Mouse (Mus musculus): ENCODE results near the gene Mthfd1.
A peak's percentile ranks its signal among the peaks of the same experiment; 100 is the strongest.

The Mthfd1 gene

DNA sequence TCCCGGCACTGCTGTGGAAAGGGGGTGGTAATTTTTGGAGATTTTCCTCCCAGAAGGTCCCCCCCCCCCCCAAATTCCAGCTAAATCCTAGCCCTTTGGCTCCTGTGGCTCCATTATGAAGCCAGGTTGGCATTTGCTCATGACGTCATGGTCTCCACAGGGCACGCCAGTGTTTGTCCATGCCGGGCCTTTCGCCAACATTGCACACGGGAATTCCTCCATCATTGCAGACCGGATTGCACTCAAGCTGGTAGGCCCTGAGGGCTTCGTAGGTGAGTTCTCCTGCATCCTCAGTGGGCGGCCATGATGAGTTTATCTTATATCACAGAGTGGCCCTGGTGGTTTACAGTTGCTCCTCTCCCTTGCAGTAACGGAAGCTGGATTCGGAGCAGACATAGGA is 48.4 kb downstream of the Mthfd1 start:
- no peak for DNase-seq (ENCODE audit: low read depth, low spot score)

- no peak for DNase-seq (ENCODE audit: low read depth, low spot score)
Measured at GRCm38 (mm10) chr12:76304199-76304598, 49.1 kb downstream of the Mthfd1 start.

DNA sequence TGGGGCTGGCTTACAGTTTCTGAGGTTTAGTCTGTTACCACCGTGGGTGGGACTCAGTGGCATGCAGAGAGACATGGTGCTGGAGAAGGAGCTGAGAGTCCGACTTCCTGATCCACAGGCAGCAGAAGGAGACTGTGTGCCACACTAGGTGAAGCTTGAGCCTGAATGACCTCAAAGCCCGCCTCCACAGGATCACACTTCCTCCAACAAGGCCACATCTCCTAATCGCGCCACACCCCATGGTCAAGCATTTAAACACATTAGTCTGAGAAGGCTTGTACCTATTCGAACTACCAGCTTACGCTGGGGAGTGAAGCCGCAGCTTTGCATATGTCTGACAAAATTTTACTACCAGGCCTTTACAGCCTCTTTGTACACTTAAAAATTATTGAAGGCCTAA is 50.0 kb downstream of the Mthfd1 start:
- no peak for DNase-seq (ENCODE audit: low read depth, low spot score)

DNA sequence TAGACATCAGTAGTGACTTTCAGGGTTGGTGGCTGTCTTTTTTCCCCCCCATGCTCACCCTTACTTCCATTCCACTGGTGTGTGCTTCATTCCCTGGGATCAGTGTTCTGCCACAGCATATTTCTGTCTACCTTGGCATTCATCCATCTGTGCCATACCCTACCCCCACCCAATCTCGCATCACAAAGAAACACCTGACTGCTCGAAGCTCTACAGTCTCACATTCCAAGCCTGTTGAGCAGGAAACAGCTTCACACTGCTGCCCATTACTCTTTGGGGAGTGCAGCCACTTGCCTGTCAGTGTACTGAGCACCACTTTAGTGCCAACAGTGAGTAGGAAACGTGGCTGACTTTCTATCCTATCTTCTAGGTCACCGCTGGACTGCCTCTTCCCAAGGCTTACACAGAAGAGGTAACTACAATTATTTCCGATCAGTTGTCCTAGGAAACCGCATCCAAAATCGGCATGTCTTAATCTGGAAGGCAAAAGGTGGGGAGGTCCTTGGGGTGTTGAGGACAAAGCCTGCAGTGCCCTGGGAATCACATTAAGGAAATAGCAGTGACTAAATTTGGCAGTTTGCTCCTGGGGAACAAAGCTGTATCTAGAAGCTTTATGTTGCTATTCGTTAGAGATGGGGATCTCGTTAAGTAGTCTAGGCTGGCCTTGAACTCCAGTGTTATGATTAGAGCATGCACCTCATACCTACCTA is 51.9 kb downstream of the Mthfd1 start:
- DNase-seq (ENCODE audit: low read depth, low spot score), result no peak

- no peak for DNase-seq (ENCODE audit: low read depth, low spot score)
Measured at GRCm38 (mm10) chr12:76307964-76308363, 52.9 kb downstream of the Mthfd1 start.

DNA sequence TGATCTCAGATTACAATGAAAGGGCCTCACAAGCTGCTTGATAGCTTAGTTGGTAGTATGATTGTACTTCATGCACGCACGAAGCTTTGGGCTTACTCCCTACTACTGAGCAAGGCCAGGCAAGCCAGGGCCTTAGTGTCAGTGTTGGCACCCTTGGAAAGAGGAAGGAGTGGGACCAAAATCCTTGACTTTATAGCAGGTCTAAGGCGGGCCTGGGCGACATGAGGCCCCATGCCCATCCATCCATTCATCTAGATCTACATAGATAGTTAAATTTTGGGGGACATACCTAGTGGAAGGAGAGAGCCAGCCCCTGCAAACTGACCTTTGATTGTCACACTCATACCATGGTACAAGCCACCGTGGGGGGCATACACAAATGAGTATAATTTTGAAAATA is 53.3 kb downstream of the Mthfd1 start:
- no peak for DNase-seq (ENCODE audit: low read depth, low spot score)

- no peak for DNase-seq (ENCODE audit: low read depth, low spot score)
Measured at GRCm38 (mm10) chr12:76310007-76310406, 54.9 kb downstream of the Mthfd1 start.

DNA sequence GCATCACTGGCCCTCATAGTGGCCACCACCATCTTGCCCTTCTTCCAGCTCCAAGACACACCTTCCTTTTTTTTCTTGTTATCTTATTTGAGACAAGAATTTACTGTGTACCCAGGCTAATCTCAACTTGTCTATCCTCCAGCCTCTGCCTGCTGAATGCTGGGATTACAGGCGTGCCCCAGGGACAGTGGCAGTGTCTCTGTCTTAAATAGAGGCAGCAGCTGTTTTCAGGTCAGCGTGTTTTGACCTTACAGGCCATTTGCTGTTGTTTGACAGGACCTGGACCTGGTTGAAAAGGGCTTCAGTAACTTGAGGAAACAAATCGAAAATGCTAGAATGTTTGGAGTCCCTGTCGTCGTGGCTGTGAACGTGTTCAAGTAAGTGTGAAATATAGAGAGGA is 55.5 kb downstream of the Mthfd1 start:
- no peak for DNase-seq (ENCODE audit: low read depth, low spot score)

GRCm38 (mm10) chr12:76311227-76311626 is 56.1 kb downstream of the Mthfd1 start:
- no peak for DNase-seq (ENCODE audit: low read depth, low spot score)

DNA sequence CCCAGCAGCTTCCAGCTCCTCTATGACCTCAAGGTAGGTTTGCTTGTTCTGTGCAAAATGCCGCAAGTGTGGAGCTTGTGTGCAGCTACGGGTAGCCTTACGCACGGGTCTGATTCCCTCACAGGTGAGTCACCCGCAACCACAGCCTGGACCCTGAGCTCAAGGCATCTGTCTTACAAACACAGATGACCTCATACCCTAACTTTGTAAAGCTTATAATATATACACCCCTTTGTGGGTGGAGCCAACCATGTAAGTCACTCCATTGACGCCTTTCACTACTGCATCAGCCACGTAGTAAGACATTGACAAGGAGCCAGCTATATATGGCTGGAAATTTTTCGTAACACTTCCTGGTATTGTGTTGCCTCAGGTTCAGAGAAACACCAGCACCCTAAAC is 56.9 kb downstream of the Mthfd1 start:
- DNase-seq (ENCODE audit: low read depth, low spot score), result no peak

DNA sequence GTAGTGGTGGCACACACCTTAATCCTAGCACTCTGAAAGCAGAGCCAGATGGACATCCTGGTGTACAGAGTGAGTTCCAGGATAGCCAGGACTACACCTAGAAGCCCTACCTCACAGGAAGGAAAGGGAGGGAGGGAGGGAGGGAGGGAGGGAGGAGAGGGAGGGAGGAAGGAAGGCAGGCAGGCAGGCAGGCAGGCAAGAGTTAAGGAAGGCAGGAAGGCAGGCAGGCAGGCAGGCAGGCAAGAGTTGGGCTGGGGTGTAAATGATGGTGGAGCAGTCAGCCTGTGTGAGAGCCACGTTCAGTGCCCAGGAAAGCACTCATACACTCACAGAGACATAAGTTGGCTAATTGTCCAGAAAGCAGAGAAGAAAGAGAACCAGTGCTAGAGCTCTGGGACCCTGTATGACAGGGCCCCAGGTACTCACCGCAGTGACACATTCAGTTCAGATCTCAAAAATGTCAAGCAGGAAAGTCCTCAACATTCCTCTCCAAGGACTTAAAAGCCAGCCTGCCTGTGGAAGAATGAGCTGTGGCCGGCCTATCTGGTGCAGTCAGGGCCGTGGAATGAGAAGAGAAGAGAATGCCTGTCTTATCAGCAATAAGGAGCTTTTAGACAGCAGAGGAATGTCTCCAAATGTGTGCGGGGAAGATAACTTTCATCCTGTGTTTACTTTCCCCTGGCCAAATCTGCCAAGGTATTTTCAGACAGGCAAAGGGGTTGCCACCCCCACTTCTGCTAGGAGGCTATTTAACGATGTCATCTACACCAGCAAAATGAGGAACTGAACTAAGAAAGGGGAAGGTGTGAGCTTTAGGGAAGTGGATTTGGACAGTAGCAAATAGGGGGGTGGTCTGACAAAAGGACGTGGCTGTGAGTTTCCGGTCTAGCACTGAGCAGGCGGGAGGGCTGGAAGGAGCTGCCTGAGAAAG is 63.4 kb downstream of the Mthfd1 start:
- DNase-seq (ENCODE audit: low read depth, low spot score), result peak; percentile 42

DNA sequence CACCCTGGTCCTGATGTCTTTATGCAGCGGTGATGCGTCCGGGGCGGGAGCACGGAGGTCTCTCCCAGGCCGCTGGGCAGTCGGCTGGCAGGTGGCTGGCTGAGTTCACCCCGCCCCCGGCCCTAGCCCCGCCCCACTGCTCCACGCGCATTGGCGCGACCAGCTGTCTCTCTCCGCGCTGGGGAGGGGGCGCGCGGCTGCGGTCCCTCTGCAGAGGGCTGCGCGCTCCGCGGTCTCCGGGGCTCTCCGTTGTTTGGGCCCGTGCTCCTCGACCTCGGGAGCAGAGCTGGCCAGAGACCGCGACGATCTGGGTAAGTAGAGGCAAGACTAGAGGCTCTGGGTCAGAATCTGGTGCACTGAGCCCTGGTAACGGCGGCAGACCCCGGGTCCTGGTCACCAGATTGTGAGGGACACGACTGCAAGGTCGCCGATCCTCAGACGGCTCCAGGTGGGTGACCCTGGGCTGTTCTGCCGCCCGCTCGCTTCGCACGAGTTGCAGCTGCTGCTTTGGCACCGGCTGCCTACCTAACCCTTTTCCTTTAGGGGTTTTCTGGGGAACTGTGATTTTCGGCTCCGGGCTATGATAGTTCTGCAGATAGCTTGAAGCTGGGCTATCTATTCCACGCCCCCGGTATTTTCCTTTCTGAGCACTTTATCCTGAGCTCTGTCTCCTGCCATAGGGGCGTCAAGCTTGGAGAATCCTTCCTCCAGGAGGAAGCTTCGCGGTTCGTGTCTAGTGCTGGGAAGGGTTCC is 69.8 kb downstream of the Mthfd1 start, which contains the start of gene Akap5:
Gene Akap5 (plus strand): TSS at position 213 of the 753 bp plus-strand sequence.
- no peak for DNase-seq (ENCODE audit: low read depth, low spot score)

- no peak for DNase-seq (ENCODE audit: low read depth, low spot score)
Measured at GRCm38 (mm10) chr12:76326437-76327220, 71.5 kb downstream of the Mthfd1 start.

DNA sequence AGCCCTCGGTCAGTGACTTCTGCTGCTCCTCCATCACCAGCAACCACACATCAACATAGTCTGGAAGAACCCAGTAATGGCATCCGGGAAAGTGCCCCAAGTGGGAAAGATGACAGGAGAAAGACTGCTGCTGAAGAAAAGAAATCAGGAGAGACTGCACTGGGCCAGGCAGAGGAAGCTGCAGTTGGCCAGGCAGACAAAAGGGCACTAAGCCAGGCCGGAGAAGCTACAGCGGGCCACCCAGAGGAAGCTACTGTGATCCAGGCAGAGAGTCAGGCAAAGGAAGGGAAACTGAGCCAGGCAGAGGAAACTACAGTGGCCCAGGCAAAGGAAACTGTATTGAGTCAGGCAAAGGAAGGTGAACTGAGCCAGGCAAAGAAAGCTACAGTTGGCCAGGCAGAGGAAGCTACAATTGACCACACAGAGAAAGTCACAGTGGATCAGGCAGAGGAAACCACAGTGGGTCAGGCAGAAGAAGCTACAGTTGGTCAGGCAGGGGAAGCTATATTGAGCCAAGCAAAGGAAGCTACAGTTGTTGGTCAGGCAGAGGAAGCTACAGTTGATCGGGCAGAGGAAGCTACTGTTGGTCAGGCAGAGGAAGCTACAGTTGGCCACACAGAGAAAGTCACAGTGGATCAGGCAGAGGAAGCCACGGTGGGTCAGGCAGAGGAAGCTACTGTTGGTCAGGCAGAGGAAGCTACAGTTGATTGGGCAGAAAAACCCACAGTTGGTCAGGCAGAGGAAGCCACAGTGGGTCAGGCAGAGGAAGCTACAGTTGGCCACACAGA is 73.7 kb downstream of the Mthfd1 start:
- DNase-seq (ENCODE audit: low read depth, low spot score), result no peak

GRCm38 (mm10) chr12:76333688-76334087 is 78.6 kb downstream of the Mthfd1 start:
- DNase-seq (ENCODE audit: low read depth, low spot score), result no peak

GRCm38 (mm10) chr12:76335641-76336040 is 80.5 kb downstream of the Mthfd1 start:
- no peak for DNase-seq (ENCODE audit: low read depth, low spot score)

- no peak for DNase-seq (ENCODE audit: low read depth, low spot score)
Measured at GRCm38 (mm10) chr12:76336111-76336965, 81.2 kb downstream of the Mthfd1 start.

- DNase-seq (ENCODE audit: low read depth, low spot score), result peak; percentile 48
Measured at GRCm38 (mm10) chr12:76341080-76341479, 86.0 kb downstream of the Mthfd1 start.

DNA sequence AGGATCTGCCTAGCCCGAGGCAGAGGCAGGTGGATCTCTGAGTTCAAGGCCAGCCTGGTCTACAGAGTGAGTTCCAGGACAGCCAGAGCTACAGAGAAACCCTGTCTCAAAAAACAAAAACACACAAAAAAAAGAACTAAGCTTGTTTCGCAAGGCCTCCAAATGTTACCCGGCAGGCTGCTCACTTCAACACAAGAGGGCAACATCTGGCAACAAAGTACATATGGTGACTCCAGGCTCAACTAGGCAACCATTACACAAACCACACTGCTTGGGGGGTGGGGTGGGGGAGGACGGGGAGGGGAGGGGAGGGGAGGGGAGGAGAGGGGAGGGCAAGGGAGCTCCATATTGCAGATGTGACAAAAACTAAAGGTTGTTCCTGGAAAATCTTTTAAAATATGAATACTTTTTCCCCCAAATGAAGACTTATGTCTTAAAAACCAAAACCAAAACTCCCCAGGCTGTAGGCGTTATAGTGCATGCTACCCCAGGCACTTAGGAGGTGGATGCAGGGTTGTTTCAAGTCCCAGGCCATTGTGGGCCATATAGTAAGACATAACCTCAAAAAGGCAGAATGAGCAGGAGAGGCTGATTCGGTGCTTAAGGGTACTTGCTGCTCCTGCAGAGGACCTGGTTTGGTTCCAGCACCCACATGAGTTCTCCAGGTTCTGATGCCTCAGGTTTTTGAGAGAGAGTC is 90.8 kb downstream of the Mthfd1 start:
- DNase-seq (ENCODE audit: low read depth, low spot score), result no peak
